Mouse (Mus musculus) B cell, adult 62 days (primary cell): Measurements from ENCODE around the gene Socs4. TPM values are rescaled to one million over a fixed set of nuclear protein-coding genes. Genes with fewer than 3 reads are reported as not detected.

Source experiments
- total RNA-seq: library from RNA; stranded (reverse); gene quantifications from 4 replicates; pipeline ENCODE4 v1.2.4, GENCODE M21; 2023

Socs4 gene
- total RNA-seq, result 26.1 to 34.2 TPM (median 31.2 TPM) in 4 replicates

DNA sequence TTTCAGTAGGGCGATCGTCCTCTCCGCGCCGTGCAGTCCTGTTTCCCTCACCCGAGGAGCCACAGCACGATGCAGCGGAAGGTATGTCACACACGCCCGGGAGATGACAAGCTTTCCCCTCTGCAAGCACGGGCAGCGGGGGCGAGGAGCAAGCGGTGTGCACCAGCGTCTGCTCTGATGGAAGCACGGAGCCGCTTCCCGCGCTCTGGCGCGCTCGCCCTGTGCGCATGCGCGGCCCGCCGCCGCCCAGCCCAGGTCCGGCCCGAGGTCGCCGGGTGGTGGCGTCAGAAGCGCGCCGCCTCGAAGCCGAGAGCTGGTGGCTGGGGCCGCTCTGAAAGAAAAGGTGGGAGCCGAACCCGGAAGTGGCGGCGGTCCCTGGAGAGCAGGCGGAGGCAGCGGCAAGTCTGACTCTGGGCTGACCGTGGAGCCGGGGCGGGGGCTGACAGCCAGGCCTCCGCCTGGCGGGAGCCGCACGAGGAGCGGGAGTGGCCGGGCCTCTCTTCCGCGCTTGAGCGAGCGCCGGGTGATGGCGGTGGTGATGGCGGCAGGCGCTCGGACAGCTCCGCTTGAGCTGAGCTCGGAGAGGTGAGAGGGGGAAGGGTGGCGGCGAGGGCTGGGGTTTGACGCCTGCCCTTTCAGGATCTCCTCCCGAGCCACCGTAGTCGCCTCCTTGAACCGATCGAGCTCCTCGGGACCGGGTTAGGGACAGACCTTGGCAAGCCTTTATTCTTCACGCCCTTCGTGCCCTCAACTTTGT is at the start of gene Socs4, which contains the start of gene Wdhd1:
Gene Socs4 (plus strand): TSS at position 295 of the 757 bp plus-strand sequence.
Gene Wdhd1 (minus strand): TSS at position 221 of the 757 bp plus-strand sequence.

DNA sequence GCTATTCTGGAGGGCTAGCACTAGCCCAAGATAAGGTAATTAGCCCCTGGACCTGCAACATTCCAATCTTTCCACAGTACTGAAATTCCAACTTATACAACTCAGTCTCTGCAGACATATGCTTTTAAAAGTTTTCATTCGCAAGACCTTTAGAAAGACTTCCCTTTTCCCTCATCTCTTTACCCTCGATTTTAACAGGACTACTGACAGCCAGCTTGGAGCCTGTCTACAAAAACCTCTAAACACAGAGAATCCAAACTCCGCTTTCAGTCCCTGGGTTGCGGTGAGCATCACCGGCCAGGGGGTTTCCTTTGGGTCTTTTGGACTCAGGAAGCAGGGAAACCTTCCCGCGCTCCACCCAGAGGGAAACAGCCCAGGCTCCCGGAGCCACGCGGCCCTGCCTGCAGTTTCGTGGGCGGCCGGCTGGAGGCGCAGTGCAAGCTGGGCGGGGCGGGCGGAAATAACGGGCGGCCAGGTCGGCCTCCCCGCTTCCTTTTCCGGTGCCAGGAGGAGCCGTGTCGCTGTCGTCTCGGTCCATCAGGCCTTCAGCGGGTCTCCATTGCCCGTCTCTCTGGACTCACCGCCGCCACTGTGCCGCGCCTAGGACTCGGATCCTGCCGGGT is 21.2 kb downstream of the Socs4 start, which contains the start of gene Mapk1ip1l:
Gene Mapk1ip1l (plus strand): TSS at position 482 of the 623 bp plus-strand sequence.

Other genes starting within 250 kb of the Socs4 start
- 91.8 to 103 TPM (median 95.0 TPM) in 4 replicates for gene Gch1, start 87.5 kb upstream of the Socs4 start, total RNA-seq
- gene Wdhd1, start 74 bp upstream of the Socs4 start, total RNA-seq, result 23.6 to 25.8 TPM (median 24.6 TPM) in 4 replicates
- 164 to 179 TPM (median 168 TPM) in 4 replicates for gene Mapk1ip1l, start 21.3 kb downstream of the Socs4 start, total RNA-seq
- 4.4 to 10.4 TPM (median 6.0 TPM) in 4 replicates for gene Lgals3, start 90.8 kb downstream of the Socs4 start, total RNA-seq
- 2.9 to 10.2 TPM (median 8.7 TPM) in 4 replicates for gene Dlgap5, start 141.5 kb downstream of the Socs4 start, total RNA-seq
- 13.3 to 21.9 TPM (median 17.8 TPM) in 4 replicates for gene Fbxo34, start 173.5 kb downstream of the Socs4 start, total RNA-seq